Mouse (Mus musculus) liver, embryonic 13.5 days (tissue): Measurements from ENCODE around the gene Prr9. TPM values are rescaled to one million over a fixed set of nuclear protein-coding genes. Genes with fewer than 3 reads are reported as not detected.

ENCODE experiments used
- ATAC-seq: fragments of 200-750 bp; cut with Nextera tagmentation; 2 replicates; pipeline ENCODE4 v1.8.0; 2017; ENCODE audit warnings: low read depth, mild to moderate bottlenecking, moderate number of reproducible peaks, moderate library complexity
- DNase-seq: peaks from one replicate; pipeline ENCODE4 v3.0.0; 2022
- H3K27ac ChIP-seq: fragments of 300-500 bp; sonication (generic); 2 replicates; pipeline ENCODE4 v1.5.1; 2015; ENCODE audit warnings: moderate library complexity, mild to moderate bottlenecking, inconsistent platforms
- H3K27me3 ChIP-seq: fragments of 300-500 bp; sonication (generic); 2 replicates; pipeline ENCODE4 v1.6.1; 2015; ENCODE audit warnings: mild to moderate bottlenecking, inconsistent platforms
- H3K36me3 ChIP-seq: fragments of 300-500 bp; sonication (generic); 2 replicates; pipeline ENCODE4 v1.6.1; 2015; ENCODE audit warnings: mild to moderate bottlenecking, inconsistent platforms
- H3K4me1 ChIP-seq: fragments of 300-500 bp; sonication (generic); replicated peaks from 2 replicates; pipeline ENCODE4 v1.6.1; 2015; ENCODE audit warnings: inconsistent platforms
- H3K4me2 ChIP-seq: fragments of 300-500 bp; sonication (generic); 2 replicates; pipeline ENCODE4 v1.6.1; 2015; ENCODE audit warnings: inconsistent platforms, mild to moderate bottlenecking, moderate library complexity
- H3K4me3 ChIP-seq: fragments of 300-500 bp; sonication (generic); replicated peaks from 2 replicates; pipeline ENCODE4 v1.5.1; 2015; ENCODE audit warnings: mild to moderate bottlenecking, inconsistent platforms
- H3K9ac ChIP-seq: fragments of 300-500 bp; sonication (generic); 2 replicates; pipeline ENCODE4 v1.6.1; 2015; ENCODE audit warnings: mild to moderate bottlenecking, inconsistent platforms
- H3K9me3 ChIP-seq: fragments of 300-500 bp; sonication (generic); replicated peaks from 2 replicates; pipeline ENCODE4 v1.6.1; 2016; ENCODE audit warnings: inconsistent platforms
- WGBS: fragments of 180-500 bp; shearing (Covaris S2); methylation state at CpG from one replicate; pipeline ENCODE4 v1.1.7; 2015; ENCODE audit not compliant: insufficient replicate concordance; 5-methylcytosine and 5-hydroxymethylcytosine counted together
- polyA plus RNA-seq: library from polyadenylated mRNA; unstranded; fragments of >200 nt; fragmentation: Nextera tagmentation; extraction: Ambion mirVana; gene quantifications from 2 replicates; pipeline ENCODE4 v1.2.1, GENCODE M21; 2015

The Prr9 gene
- not detected in 2 replicates for polyA plus RNA-seq

- no peak within 1 kb of the TSS for H3K4me3 ChIP-seq
- H3K27ac ChIP-seq, result no peak within 1 kb of the TSS
- WGBS, result 61% methylated on average over 5 of the region's 5 CpGs
- no peaks in the 10 kb centered on the region for H3K9me3 ChIP-seq
- no peak within 1 kb of the TSS for H3K9ac ChIP-seq
- DNase-seq (no peak), ATAC-seq (no peak)
- no peaks in the 10 kb centered on the region for H3K4me1 ChIP-seq
- no peak within 1 kb of the TSS for H3K4me2 ChIP-seq
- H3K27me3 ChIP-seq, result no peaks in the 10 kb centered on the region
- no peaks in the 10 kb centered on the region for H3K36me3 ChIP-seq
These were observed at the start of gene Prr9 for GRCm38 (mm10) chr3:92123847-92124246. TSS of gene Prr9 (minus strand) at chr3:92123947.

DNA sequence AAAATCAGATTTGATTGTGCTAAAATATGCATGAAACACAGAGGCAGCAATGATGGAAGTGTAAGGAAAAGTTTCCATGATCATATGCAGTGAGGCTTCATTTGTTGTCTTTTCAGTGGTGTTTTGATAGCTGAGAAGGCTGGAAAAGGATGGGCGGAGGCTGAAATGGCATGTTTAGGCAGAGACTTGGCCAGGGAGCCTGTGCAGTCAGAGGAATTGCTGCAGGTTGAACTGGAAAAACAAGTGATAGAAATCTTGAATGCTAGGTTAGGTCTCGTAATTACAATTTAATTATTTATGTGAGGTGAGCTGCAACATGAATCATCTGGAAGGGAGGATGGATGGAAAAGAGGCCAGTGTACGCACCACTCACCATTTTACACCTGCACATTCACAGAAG lies 46.1 kb upstream of the Prr9 start:
- no peaks in the 10 kb centered on the region for H3K4me1 ChIP-seq
- H3K9ac ChIP-seq, result no peak overlapping the region
- no peak overlapping the region for H3K4me3 ChIP-seq
- WGBS, result 70% methylated on average over 3 of the region's 3 CpGs
- H3K36me3 ChIP-seq, result no peaks in the 10 kb centered on the region
- no peak for ATAC-seq
- no peak for DNase-seq
- no peak overlapping the region for H3K4me2 ChIP-seq
- no peaks in the 10 kb centered on the region for H3K27me3 ChIP-seq
- no peak overlapping the region for H3K27ac ChIP-seq
- H3K9me3 ChIP-seq, result no peaks in the 10 kb centered on the region

GRCm38 (mm10) chr3:92153322-92153721 lies 29.6 kb upstream of the Prr9 start:
- DNase-seq (no peak), ATAC-seq (no peak)
- H3K4me3 ChIP-seq, result no peak overlapping the region

GRCm38 (mm10) chr3:92150631-92151277 lies 27.0 kb upstream of the Prr9 start:
- ATAC-seq (no peak), DNase-seq (no peak)
- Histone ChIP-seq H3K4me3 (no peak overlapping the region), H3K9ac (no peak overlapping the region), H3K27ac (no peak overlapping the region), H3K9me3 (no peaks in the 10 kb centered on the region), H3K4me2 (no peak overlapping the region), H3K27me3 (no peaks in the 10 kb centered on the region), H3K4me1 (no peaks in the 10 kb centered on the region), H3K36me3 (no peaks in the 10 kb centered on the region)
- WGBS, result 16% methylated on average over 8 of the region's 8 CpGs

More at GRCm38 (mm10) chr3:92153322-92153721, 29.6 kb upstream of the Prr9 start:
- H3K36me3 ChIP-seq, result no peaks in the 10 kb centered on the region
- no peaks in the 10 kb centered on the region for H3K27me3 ChIP-seq
- H3K27ac ChIP-seq, result no peak overlapping the region
- no peaks in the 10 kb centered on the region for H3K4me1 ChIP-seq
- H3K4me2 ChIP-seq, result no peak overlapping the region
- H3K9me3 ChIP-seq, result no peaks in the 10 kb centered on the region
- no peak overlapping the region for H3K9ac ChIP-seq

DNA sequence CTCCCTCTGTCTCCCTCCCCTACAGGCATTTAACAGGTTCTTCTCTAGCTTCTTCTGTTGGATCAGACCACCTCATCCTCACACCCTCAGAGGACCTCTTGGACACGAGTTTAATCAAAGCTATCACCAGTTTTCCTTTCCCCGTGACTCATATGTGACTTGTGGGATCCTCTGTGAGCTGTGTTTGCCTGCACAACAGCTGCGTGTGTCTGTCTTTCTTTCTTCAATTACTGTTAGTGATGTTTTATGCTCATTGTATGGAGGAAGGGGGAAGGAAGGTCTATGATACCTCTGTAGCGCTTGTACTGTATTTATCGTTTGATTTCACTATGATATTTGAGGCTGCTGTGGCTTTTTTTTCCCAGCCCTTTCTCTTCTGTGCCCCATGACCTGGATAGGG lies 24.2 kb upstream of the Prr9 start:
- H3K27me3 ChIP-seq, result no peaks in the 10 kb centered on the region
- no peak overlapping the region for H3K9ac ChIP-seq
- no peaks in the 10 kb centered on the region for H3K4me1 ChIP-seq
- no peak overlapping the region for H3K4me3 ChIP-seq
- DNase-seq (no peak), ATAC-seq (no peak)
- no peaks in the 10 kb centered on the region for H3K9me3 ChIP-seq
- H3K27ac ChIP-seq, result no peak overlapping the region
- no peaks in the 10 kb centered on the region for H3K36me3 ChIP-seq
- H3K4me2 ChIP-seq, result no peak overlapping the region
- WGBS, result 54% methylated on average over 5 of the region's 5 CpGs

DNA sequence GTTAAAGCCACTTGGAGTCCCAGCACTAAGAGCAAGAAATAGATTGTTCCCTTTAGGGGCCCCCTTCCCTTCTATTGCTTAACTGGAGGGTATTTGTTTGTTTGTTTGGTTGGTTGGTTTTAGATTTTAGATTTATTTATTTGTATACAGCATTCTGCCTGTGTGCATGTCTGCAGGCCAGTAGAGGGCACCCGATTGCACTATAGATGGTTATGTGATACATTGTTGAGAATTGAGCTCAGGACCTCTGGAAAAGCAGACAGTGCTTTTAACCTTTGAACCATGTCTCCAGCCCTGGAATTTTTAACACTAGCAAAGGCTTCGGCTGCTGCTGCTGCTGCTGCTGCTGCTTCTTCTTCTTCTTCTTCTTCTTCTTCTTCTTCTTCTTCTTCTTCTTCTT lies 23.7 kb upstream of the Prr9 start:
- 34% methylated on average over 2 of the region's 2 CpGs for WGBS
- Histone ChIP-seq H3K4me2 (no peak overlapping the region), H3K27ac (no peak overlapping the region), H3K4me1 (no peaks in the 10 kb centered on the region), H3K27me3 (no peaks in the 10 kb centered on the region), H3K4me3 (no peak overlapping the region), H3K9ac (no peak overlapping the region), H3K9me3 (no peaks in the 10 kb centered on the region), H3K36me3 (no peaks in the 10 kb centered on the region)
- ATAC-seq (no peak), DNase-seq (no peak)

- H3K36me3 ChIP-seq, result no peaks in the 10 kb centered on the region
- H3K4me1 ChIP-seq, result no peaks in the 10 kb centered on the region
- no peak for DNase-seq
- no peak for ATAC-seq
- H3K9ac ChIP-seq, result no peak within 1 kb of the TSS
- no peak within 1 kb of the TSS for H3K4me3 ChIP-seq
- no peak within 1 kb of the TSS for H3K4me2 ChIP-seq
- WGBS, result 22% methylated on average over 1 of the region's 1 CpGs
- H3K27ac ChIP-seq, result no peak within 1 kb of the TSS
- no peaks in the 10 kb centered on the region for H3K27me3 ChIP-seq
- H3K9me3 ChIP-seq, result no peaks in the 10 kb centered on the region
These were observed 18.9 kb upstream of the Prr9 start, which contains the start of gene Lelp1 for GRCm38 (mm10) chr3:92142644-92143043. TSS of gene Lelp1 (minus strand) at chr3:92142744.

DNA sequence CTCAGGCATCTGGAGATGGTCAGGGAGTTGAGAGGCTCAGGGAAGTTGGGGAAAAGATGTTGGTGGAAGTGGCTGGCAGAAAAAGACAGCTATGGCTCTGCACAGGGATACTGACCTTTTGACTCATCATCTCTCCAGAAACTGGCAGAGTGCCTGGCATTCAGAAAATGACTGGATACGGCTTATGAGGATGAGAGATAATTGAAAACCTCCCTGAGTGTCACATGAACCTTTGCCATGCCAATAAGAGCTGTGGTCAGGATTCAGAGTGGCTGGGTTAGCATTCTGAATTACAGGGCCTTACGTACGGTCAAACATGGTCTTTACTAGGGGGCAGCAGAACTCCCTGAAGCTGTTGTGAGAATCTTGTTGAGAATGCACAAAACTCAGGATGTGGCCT lies 2.8 kb downstream of the Prr9 start:
- H3K27me3 ChIP-seq, result no peaks in the 10 kb centered on the region
- DNase-seq, result no peak
- ATAC-seq, result no peak
- H3K27ac ChIP-seq, result no peak overlapping the region
- H3K36me3 ChIP-seq, result no peaks in the 10 kb centered on the region
- H3K4me1 ChIP-seq, result no peaks in the 10 kb centered on the region
- H3K4me3 ChIP-seq, result no peak overlapping the region
- 75% methylated on average over 3 of the region's 3 CpGs for WGBS
- H3K9me3 ChIP-seq, result no peaks in the 10 kb centered on the region
- no peak overlapping the region for H3K9ac ChIP-seq
- no peak overlapping the region for H3K4me2 ChIP-seq

DNA sequence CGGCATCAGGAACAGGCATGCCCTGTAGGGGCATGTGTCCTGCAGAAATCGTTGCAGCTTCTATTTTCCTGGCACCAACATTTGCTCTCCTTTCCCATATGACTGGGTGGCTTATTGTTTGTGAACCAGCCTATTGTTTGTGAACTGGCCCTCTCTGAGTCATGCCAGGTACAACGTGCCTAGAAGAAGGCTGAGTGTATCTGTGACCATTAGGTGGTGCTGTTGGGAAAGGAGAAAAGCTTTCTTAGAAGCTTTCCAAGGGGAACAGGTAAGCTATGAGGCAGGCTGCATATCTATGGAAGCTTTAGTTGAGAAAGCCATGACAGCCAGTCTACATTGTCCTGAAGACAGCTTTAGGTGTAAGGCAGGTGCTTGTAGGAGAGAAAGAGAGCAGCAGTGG lies 5.8 kb downstream of the Prr9 start:
- ATAC-seq (no peak), DNase-seq (no peak)
- H3K4me1 ChIP-seq, result no peaks in the 10 kb centered on the region
- no peaks in the 10 kb centered on the region for H3K27me3 ChIP-seq
- no peak overlapping the region for H3K9ac ChIP-seq
- H3K4me2 ChIP-seq, result no peak overlapping the region
- no peaks in the 10 kb centered on the region for H3K9me3 ChIP-seq
- WGBS, result 17% methylated on average over 3 of the region's 3 CpGs
- no peak overlapping the region for H3K27ac ChIP-seq
- no peaks in the 10 kb centered on the region for H3K36me3 ChIP-seq
- H3K4me3 ChIP-seq, result no peak overlapping the region

DNA sequence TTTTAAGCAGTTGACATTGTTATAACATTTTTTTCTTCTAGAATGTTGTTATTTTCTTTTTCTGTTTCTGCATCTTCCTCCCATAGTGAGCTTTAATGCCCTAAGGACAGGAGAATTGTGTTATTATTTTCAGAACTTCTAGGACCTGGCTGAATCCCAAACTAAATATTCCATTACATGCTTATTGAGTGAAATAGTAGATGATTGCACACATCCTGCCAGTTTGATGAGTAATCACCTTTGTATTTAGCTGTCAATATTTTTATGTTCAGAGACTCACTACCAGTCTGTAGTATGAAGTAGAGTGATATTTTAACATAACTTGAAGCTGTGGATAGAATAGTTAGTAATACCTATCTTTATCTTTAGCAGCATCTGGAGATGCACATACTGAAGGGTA lies 12.2 kb downstream of the Prr9 start:
- H3K4me2 ChIP-seq, result no peak overlapping the region
- no peaks in the 10 kb centered on the region for H3K4me1 ChIP-seq
- no peak overlapping the region for H3K9ac ChIP-seq
- ATAC-seq (no peak), DNase-seq (no peak)
- H3K27me3 ChIP-seq, result no peaks in the 10 kb centered on the region
- no peak overlapping the region for H3K4me3 ChIP-seq
- H3K9me3 ChIP-seq, result no peaks in the 10 kb centered on the region
- no peak overlapping the region for H3K27ac ChIP-seq
- no peaks in the 10 kb centered on the region for H3K36me3 ChIP-seq

- DNase-seq (no peak), ATAC-seq (no peak)
- Histone ChIP-seq H3K4me3 (no peak overlapping the region), H3K4me2 (no peak overlapping the region), H3K27me3 (no peaks in the 10 kb centered on the region), H3K36me3 (no peaks in the 10 kb centered on the region), H3K4me1 (no peaks in the 10 kb centered on the region), H3K9ac (no peak overlapping the region), H3K9me3 (no peaks in the 10 kb centered on the region), H3K27ac (no peak overlapping the region)
These were observed 13.0 kb downstream of the Prr9 start for GRCm38 (mm10) chr3:92110790-92111189.

GRCm38 (mm10) chr3:92106582-92106981 lies 17.2 kb downstream of the Prr9 start:
- DNase-seq (no peak), ATAC-seq (no peak)
- no peak overlapping the region for H3K4me2 ChIP-seq
- H3K27me3 ChIP-seq, result no peaks in the 10 kb centered on the region
- H3K27ac ChIP-seq, result no peak overlapping the region
- WGBS, result 13% methylated on average over 6 of the region's 6 CpGs
- H3K9ac ChIP-seq, result no peak overlapping the region
- no peaks in the 10 kb centered on the region for H3K36me3 ChIP-seq
- H3K9me3 ChIP-seq, result no peaks in the 10 kb centered on the region
- no peak overlapping the region for H3K4me3 ChIP-seq
- no peaks in the 10 kb centered on the region for H3K4me1 ChIP-seq
